Mouse (Mus musculus): ENCODE data around the gene Ndufv1.
"Not testable (repeated sequence)": the region's sequence is repeated elsewhere in the genome, so short reads cannot be mapped to it uniquely, and the experiment has no call there.

The Ndufv1 gene

DNA sequence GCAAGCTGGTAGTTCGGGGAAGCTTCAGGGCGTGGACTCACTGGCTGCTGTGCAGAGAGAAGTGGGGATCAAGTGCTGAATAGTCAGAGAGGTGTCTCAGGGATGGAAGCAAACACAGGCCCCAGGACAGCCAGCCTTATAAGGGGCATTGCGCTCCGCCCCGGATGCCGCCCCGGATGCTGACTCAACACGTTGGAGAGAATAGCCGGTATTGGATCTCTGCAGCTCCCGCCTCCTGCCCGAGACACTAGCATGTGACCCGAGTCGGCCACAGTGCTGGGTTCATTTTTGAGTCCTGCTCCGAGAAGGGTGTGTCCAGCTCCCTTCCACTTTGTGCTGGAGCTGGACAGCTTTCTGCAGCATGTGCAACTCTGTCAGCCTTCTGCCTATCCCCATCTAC, 29.5 kb upstream of the Ndufv1 start:
- DNase-seq (ENCODE audit: low spot score): no peak

DNA sequence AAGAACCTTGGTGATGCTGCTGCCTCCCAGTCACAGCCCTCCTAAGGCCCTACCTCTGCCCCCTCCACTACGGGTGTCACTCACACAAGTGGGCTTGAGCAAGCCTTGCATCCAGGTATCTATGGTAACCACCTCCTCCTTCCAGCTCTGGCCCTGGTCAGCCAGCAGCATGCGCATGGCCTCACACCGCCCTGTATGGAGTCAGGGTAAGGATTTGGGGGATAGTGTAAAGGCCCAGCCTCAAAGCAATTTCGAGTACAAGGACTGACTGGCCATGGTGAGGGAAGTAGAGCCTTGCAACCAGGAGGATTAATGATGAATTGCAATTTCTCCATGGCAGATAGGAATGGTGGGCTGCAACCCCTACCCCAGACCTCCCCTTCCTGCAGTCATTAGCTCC, 28.9 kb upstream of the Ndufv1 start:
- DNase-seq (ENCODE audit: low spot score): not testable (repeated sequence)

DNA sequence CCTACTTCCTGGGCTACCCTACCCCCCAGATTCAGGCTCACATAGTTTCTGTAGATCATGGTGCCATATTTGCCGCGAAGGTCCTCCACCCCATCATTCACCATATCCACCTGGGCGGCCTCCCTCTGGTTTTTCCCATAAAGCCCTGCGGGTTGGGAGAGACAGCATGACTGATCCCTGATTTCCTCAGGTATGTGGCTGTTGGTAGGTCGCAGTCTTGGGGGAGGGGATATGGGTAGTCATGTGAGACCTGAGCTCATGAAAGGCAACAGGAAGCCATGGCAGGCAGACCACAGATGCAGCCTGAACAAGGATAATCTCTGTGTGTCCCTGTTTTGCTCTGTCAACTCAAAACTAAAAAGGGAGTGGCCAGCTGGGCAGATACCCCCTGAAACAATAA, 28.3 kb upstream of the Ndufv1 start:
- not testable (repeated sequence) for DNase-seq (ENCODE audit: low spot score)

DNA sequence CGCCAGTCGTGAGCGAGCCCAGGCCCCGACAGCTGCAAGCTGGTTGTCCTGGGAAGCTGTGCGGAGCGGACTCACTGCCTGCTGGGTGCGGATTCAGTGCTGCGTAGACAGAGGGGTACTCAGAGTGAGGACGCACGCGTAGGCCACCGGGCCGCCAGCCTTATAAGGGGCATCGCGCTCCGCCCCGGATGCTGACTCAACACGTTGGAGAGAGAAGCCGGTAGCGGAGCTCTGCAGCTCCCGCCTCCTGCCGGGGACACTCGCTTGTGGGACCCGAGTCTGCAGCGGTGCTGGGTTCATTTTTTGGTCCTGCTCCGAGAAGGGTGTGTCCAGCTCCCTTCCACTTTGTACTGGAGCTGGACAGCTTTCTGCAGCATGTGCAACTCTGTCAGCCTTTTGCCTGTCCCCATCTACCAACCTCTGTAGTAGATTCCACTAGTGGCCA, 25.2 kb upstream of the Ndufv1 start, which contains the start of gene Gstp1:
TSS of gene Gstp1 (minus strand) at position 198 of the 445 bp plus-strand sequence.
- peak; percentile 47 for DNase-seq (ENCODE audit: low spot score)

DNA sequence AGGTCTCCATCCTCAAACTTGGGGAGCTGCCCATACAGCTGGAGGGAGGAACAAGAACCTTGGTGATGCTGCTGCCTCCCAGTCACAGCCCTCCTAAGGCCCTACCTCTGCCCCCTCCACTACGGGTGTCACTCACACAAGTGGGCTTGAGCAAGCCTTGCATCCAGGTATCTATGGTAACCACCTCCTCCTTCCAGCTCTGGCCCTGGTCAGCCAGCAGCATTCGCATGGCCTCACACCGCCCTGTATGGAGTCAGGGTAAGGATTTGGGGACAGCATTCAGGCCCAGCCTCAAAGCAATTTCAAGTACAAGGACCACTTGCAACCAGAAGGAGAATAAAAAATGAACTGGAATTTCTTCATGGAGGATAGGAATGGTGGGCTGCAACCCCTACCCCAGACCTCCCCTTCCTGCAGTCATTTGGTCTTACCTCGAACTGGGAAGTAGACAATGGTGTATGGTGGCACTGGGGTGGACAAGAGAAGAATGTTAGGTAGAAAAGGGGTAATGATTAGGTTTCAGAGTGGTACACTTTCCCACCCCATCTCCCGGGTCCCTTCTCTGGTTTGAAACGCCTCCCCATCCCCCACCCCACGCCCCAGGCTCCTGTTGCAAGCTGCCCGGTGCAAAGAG, 24.7 kb upstream of the Ndufv1 start:
- DNase-seq (ENCODE audit: low spot score): not testable (repeated sequence)

DNA sequence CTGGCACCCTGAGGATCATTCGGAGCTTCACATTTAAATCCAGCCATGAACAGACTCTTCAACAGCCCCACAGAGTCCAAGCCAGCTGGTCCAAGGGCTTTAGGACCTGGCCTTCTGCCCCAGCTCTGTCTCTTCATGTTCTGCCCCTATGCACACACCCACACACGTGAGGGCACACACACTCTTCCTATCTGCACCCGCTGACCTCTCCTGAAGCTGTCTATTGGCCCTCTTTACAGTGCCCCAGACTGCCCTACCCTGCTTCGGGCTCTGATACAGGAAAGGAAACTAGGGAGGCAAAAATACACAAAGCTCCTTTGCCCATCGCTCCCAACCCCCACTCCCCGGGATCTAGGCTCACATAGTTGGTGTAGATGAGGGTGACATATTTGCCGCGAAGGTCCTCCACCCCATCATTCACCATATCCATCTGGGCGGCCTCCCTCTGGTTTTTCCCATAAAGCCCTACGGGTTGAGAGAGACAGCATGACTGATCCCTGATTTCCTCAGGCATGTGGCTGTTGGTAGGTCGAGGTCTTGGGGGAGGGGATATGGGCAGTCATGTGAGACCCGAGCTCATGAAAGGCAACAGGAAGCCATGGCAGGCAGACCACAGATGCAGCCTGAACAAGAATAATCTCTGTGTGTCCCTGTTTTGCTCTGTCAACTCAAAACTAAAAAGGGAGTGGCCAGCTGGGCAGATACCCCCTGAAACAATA, 23.9 kb upstream of the Ndufv1 start:
- no peak for DNase-seq (ENCODE audit: low spot score)

DNA sequence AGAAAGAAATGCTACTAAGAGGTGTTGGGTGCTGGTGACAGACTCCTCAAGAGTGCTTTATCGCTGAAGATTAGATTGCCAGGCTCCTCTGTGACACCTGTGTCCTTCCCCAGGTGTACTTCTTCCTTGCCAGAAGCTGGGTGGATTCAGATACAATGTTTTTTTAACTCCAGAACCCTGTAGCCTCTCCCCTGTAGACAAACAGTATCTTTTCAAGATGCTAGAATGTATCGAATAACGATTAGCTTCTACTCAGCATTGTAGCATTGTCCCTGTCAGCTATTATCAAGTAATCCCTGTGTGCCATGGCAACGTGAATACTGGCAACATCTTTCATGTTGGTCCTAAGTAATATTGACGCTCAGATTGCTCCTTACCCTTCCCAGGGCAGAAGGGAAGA, 21.1 kb upstream of the Ndufv1 start:
- DNase-seq (ENCODE audit: low spot score): no peak

DNA sequence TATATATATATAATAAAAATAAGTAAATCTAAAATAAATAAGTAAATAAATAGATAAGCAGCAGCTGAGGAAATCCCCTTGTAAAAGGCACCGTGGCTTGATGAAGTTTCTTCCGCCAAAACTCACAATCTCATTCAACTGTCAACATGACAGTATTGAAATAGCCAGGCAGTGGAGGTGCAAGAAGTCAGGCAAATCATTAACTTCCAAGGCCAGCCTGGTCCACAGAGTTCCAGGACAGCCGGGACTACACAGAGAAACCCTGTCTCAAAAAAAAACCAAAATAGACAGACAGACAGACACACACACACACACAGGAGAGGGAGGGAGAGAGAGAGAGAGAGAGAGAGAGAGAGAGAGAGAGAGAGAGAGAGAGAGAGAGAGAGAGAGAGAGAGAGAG, 20.7 kb upstream of the Ndufv1 start:
- no peak for DNase-seq (ENCODE audit: low spot score)

DNA sequence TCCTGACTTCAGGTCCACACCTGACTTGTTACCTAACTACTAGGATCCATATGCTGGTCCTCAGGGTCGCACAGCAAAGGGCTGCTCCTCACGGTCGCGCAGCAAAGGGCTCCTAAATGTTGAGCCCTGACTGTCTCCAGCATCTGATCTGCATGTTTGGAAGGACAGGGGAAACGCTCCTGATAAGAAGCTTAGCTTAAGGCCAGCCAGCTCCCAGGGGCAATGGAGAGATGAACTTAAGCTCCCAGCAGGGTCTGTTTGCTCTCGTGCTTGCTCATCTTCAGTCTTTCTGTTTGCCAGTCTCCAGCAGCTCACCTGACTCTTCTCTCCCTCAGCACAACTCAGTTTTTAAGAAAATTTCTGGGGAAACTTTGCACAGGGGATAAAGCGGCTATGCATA, 20.1 kb upstream of the Ndufv1 start:
- DNase-seq (ENCODE audit: low spot score): no peak

DNA sequence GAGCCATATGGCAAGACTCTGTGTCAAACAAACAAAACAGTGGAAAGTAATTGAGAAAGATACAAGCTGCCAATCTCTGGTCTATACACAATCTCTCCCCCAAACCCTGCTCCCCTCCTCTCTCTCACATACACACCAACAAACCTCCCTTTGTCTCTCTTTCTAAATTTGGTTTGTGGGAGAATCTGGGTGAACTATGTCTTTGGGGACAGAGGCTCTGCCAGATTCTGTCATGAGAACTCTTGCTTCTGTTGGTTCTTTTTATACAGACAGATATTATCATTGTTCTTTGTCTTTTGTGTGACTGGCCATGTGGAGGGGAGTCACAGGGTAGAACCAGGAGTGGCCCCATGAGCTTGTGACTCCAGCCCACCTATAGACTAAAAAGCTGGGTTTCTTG, 15.0 kb upstream of the Ndufv1 start:
- DNase-seq (ENCODE audit: low spot score): no peak

DNA sequence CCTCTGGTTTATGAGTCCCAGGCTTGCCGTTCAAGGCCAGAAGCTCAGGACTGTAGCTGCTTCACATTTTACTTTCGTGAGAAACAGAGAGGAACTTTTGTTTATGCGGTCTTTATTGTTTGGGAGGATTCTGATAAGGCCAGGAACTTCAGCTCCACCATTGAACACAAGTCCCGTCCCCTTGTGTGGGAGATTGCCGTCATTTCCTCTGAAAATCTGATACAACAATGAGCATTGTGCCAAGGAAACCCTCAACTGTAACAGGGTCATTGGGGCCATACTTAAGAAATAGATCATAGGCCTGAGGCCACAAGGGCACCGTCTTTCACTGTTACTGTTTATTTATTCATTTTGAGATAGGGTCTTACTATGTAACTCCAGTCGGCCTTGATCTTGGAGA, 10.6 kb upstream of the Ndufv1 start:
- no peak for DNase-seq (ENCODE audit: low spot score)

DNA sequence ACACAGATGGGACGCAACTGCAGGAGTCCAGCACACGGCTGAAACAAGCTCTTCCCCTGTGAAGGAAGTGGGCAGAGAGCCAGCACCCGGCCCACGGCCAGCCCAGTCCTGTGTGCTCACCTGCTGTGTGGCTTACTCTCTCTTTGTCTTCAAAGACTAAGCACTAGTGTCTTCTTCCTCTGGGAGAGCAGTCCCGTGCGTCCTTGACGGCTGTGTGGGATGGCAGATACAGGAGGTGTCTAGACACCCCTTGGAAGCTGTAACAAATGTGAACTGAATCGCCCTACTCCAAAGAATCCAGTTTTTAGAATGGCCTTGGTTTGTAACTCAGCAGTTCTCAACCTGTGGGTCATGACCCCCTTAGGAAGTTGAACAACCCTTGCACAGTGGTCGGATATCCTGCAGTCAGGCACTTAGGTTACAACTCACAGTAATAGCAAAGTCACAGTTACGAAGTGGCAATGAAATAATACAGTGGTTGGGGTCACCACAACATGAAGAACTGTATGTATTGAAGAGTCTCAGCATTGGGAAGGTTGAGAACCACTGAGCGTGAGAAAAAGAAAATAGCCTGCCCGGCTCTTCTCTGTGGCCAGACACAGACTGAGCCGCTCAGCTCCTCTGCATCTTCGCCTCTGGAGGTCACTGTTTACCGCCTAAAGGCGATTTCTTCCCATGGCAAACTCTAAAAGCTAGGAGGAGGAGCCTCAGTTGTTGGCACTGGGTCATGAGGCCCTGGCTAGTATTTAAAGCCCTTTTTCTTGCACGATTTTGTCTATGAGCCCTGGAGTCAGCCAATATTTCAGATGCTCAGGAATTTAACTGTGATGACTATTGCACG, 6.4 kb upstream of the Ndufv1 start:
- DNase-seq (ENCODE audit: low spot score): peak; percentile 38

DNA sequence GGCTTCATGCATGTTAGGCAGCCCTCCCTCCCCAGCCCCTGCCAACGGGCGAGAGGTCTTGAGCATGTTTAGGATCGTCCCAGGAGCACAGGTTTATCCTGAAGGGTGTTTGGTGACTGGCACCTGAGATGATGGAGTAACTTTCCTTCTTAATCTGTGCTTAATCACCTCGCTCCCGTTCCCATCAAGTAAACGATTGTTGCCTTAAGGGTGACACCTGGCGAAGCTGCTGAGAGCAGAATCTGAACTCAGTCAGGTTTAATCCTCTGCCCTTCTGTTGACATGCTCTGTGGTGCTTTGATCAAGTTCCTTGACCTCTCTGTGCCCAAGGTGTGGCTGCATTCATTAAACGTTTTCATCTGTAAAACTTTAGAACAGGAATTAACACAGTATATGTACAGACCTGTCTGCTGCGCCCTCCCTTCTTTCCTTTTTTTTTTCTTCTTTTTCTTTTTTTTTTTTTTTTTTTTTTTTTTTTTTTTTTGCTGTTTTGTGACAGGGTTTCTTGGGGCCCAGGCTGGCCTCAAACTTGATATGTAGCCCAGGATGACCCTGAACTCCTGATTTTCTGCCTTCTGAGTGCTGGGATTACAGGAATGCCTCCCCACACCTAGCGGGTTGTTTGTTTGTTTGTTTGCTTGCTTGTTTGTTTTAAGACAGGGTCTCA, 5.4 kb upstream of the Ndufv1 start:
- DNase-seq (ENCODE audit: low spot score): no peak

DNA sequence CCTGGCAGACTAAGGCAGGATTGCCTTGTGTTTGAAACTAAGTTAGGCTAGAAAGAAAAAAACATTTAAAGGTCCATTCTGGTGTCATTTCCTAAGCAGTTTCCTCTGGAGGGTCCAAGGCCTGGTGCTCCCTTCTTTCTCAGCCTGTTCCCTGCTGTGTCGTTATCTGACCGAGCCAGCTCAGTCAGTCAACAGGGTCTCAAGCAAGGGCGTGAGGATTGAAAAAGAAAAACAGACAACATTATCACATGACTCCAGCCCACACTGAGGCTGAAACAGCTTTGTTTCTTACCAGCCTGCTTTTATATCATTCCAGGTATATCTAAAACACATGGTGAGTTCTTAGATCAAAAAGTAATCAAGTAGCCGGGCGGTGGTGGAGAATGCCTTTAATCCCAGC, 3.0 kb upstream of the Ndufv1 start:
- DNase-seq (ENCODE audit: low spot score): no peak

DNA sequence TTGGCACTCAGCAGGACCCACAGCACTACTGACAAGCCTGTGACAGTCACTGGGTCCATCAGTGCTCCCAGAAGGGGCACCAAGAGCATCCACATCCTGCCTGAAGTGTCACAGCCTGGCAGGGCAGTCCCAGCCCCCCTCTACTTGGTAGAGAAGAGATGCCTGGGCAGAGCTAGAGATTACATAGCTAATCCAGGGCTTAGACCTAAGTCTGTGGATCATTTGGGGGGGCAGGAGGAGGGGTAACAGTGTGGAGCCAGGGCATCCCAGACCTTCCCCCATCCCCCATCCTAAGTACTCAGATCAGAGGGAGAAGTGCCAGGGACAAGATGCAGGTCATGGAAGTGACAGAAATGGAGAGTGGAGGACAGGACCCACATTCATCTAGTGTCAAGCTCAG, 2.2 kb upstream of the Ndufv1 start:
- DNase-seq (ENCODE audit: low spot score): no peak

DNA sequence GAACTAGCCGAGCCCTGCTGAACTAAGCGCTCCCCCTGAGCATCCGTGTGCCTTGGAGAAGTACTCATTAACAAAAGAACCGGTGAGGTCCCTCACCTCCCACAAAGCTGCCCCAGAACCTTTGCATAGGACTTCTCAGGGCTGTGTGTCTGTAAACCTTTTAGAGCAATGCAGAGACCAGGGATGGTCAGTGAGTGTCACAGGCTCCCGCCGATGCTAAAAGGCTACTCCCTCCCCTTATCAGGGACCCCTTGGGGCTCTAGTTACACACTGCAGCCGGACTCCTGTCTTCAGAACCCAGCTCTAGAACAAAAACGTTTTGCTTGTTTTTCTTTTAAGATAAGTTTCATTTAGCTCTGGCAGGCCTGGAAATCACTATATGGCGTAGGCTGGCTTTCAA, 460 bp upstream of the Ndufv1 start:
- DNase-seq (ENCODE audit: low spot score): no peak

DNA sequence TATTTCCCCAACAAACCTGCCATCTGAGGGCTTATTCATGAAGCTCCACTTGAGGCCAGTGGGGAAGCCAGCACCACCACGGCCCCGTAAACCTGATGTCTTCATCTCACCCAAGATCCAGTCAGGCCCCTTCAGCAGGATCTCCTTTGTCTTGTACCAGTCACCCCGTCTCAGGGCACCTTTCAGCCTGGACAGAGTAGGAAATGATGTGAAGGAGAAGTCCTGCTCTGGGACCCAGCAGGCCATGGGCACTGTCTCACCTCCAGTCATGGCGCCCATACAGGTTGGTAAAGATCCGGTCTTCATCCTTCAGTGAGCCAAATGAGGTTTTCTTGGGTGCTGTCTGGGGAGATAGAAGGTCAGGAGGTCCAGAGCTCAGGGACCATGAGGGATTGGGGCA, 1.5 kb downstream of the Ndufv1 start:
- no peak for DNase-seq (ENCODE audit: low spot score)

DNA sequence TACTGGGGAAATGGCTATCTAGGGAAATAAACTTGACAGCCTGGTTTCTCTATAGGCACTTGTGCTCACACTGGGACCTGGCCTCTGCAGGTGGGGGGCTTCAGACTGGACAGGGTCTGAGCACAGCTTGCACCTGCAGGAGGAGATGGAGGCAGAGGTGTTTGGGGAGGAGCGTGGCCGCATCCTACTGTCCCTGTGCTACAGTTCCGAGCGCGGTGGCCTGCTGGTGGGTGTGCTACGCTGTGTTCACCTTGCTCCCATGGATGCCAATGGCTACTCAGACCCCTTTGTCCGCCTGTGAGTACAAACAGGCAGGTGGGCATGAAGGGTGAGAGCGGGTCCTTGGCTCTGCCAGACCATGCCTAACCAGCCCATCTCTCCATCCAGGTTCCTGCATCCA, 6.6 kb downstream of the Ndufv1 start:
- DNase-seq (ENCODE audit: low spot score): no peak

DNA sequence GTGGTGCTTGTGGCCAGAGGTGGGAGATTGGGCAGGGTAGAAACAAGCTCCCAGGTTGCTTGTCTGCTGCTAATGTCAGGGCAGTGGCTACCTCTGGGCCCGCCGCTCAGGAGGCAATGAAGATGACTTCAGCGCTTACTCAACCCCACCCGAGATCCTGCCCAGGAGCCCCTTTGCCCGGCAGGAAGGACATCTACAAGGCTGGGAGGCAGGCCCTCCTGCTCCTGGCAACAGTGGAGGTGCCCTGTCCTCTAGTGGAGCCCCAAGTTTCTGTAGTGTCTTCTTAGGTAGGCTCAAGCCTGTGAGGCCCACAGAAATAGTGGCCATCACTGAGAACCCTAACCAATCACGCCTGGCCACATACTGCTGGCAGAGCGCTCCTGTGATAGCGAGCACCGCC, 7.5 kb downstream of the Ndufv1 start:
- no peak for DNase-seq (ENCODE audit: low spot score)

DNA sequence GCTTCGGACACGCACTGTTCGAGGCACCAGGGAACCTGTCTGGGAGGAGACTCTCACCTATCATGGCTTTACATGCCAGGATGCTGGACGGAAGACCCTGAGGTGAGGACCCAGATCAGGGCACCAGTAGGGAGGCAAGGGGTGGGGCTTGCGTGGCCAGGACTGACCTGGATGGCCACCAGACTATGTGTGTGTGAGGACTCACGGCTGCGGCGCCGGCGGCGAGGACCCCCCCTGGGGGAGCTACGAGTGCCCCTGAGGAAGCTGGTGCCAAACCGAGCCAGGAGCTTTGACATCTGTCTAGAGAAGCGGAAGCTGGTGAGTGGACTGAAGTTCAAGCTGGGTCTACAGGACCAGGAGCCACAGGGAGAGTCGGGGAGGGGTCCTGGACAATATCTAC, 8.3 kb downstream of the Ndufv1 start:
- peak; percentile 7 for DNase-seq (ENCODE audit: low spot score)

DNA sequence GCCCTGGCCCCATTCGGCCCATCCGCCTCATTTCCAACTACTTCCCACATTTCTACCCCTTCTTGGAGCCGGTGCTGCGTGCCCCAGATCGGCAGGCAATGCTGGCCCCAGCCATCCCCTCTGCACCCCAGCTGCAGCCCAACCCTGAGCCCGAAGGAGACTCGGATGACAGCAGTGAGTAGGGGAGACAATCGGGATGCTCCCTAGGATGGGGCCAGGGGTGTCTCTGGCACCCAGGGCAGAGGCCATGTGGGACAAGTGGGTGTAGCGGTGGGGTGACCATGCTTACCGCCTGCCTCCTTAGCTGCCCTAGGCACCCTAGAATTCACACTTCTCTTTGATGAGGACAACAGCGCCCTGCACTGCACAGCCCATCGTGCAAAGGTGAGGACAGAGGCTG, 9.0 kb downstream of the Ndufv1 start:
- no peak for DNase-seq (ENCODE audit: low spot score)

DNA sequence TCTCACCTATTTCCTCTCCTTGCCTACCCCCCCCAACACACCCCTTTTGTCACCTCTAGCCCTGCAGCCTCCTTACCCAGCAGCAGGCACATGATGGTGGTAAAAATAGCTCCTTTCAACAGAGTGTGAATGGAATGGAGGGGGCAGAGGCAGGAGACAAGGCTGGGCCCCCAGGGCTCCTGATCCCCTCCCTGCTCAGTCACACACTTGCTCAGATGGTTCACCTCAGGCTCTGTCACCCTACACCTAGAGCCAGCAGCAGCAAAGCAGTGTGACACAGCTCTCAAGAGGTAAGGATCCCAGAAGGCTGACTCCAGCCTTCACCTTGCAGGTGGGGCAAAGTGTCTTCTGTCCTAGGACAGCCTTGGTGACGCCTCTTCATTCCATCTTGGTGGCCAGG, 9.5 kb downstream of the Ndufv1 start, which contains the start of gene Doc2g:
TSS of gene Doc2g (plus strand) at position 202 of the 400 bp plus-strand sequence.
- no peak for DNase-seq (ENCODE audit: low spot score)

Measured in urinary bladder, postnatal 10 days (tissue).